In the genomic region with DNA sequence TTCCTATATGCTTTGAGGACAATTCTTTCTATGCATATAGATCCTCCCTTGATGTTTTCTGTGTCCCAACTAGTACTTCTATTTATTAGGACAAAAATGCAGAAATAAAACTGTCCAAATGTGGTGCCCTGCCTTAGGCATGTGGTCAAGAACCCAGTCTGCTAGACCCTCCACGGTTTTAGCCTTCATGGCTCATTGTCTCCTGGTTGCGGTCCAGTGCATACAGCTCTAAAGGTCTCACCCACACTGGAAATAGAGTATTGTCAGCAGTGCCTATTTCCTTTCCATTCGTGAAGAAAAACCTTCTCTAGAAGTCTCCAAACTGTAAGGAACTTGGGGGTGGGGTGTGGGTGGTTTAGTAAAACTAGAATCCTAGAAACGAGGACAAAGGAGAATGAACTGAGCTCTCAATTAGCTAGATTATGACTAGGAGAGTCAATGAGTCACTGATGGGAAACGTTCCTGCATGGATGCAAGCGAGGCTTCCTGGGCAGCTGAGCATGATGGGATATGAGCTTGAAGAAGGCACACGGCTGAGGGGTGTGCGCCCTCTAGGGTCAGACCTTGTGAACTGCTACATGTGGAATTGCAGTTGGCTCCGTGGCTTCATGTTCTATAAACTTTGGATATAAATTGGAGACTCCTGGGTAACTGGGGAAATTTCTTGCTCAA, we compare ENCODE assay signal across 8 mouse cellular contexts. TPM values are rescaled to one million over a fixed set of nuclear protein-coding genes. Genes with fewer than 3 reads are reported as not detected.
DNase-seq lines count a peak whose midpoint lies in the region; ATAC-seq and TF ChIP-seq lines count a peak whose summit lies in the region.

No protein-coding gene starts in this region.

- H3K27ac ChIP-seq in forebrain, embryonic 11.5 days (ENCODE audit: low read depth, low read length), result no peak overlapping the region
- H3K27ac ChIP-seq in forebrain, embryonic 16.5 days (ENCODE audit: low read length), result no peak overlapping the region
- H3K27ac ChIP-seq in heart, postnatal 0 days (ENCODE audit: low read depth), result no peak overlapping the region

- H3K4me3 ChIP-seq in forebrain, embryonic 11.5 days (ENCODE audit: low read depth, low read length), result no peak overlapping the region
- H3K4me3 ChIP-seq in forebrain, embryonic 16.5 days (replicated peaks; ENCODE audit: low read length), result no peak overlapping the region
- H3K4me3 ChIP-seq in heart, postnatal 0 days (ENCODE audit: low read depth, low read length), result no peak overlapping the region

- peak; percentile 65 for TF ChIP-seq CTCF in heart, postnatal 0 days (IDR thresholded peaks at IDR 0.05; ENCODE audit: low read depth)

- H3K4me1 ChIP-seq in forebrain, embryonic 11.5 days (replicated peaks; ENCODE audit: control insufficient read depth, insufficient read depth, low read length), result peaks cover 10% of the 10 kb centered on the region; the same call in 1 of the 2 replicates
- H3K4me1 ChIP-seq in forebrain, embryonic 16.5 days (replicated peaks; ENCODE audit: control insufficient read depth, insufficient read depth, low read length), result peaks cover 13% of the 10 kb centered on the region
- no peaks in the 10 kb centered on the region for H3K4me1 ChIP-seq in heart, postnatal 0 days (ENCODE audit: control insufficient read depth, insufficient read depth)

- ATAC-seq in forebrain, embryonic 11.5 days (replicated peaks; ENCODE audit: low FRiP score), result no peak
- no peak; the same call in 1 of the 2 replicates for ATAC-seq in forebrain, embryonic 16.5 days
- peak; percentile 31; the same call in 1 of the 2 replicates for ATAC-seq in heart, postnatal 0 days (ENCODE audit: insufficient read depth, low read depth)

- 41% methylated on average over 9 of the region's 9 CpGs for WGBS in forebrain, embryonic 11.5 days
- WGBS in forebrain, embryonic 16.5 days, result 43% methylated on average over 9 of the region's 9 CpGs
- 34% methylated on average over 9 of the region's 9 CpGs for WGBS in heart, postnatal 0 days

- no peak overlapping the region for H3K9ac ChIP-seq in forebrain, embryonic 11.5 days (ENCODE audit: low read length)
- H3K9ac ChIP-seq in forebrain, embryonic 16.5 days (replicated peaks; ENCODE audit: low read depth, low read length), result no peak overlapping the region
- no peak overlapping the region for H3K9ac ChIP-seq in heart, postnatal 0 days (replicated peaks; ENCODE audit: low read depth, low read length)

- DNase-seq in forebrain, embryonic 11.5 days (ENCODE audit: low spot score), result peak; percentile 74
- DNase-seq in T-cell, adult 2 months (ENCODE audit: low spot score), result peak; percentile 15
- peak; percentile 12 to 15 for DNase-seq in cerebellum, postnatal 36 days
- peak; percentile 62 for DNase-seq in heart, postnatal 0 days (ENCODE audit: low spot score)
- peak; percentile 57 to 65 for DNase-seq in layer of hippocampus, adult 8-10 months (ENCODE audit: low spot score in 2 of 2)
- peak; percentile 69 for DNase-seq in lung, postnatal 10 days
- DNase-seq in right cerebral cortex, postnatal 10 days (ENCODE audit: low spot score in 2 of 2), result peak; percentile 75 to 82

- H3K4me2 ChIP-seq in forebrain, embryonic 11.5 days (ENCODE audit: low read depth, low read length, severe bottlenecking), result no peak overlapping the region
- no peak overlapping the region for H3K4me2 ChIP-seq in forebrain, embryonic 16.5 days (ENCODE audit: low read length)
- H3K4me2 ChIP-seq in heart, postnatal 0 days (ENCODE audit: low read depth, low read length), result no peak overlapping the region

- peaks cover 5% of the 10 kb centered on the region; the same call in 1 of the 2 replicates for H3K36me3 ChIP-seq in forebrain, embryonic 11.5 days (ENCODE audit: control insufficient read depth, insufficient read depth, low read length)
- H3K36me3 ChIP-seq in forebrain, embryonic 16.5 days (ENCODE audit: control insufficient read depth, insufficient read depth), result peaks cover 2% of the 10 kb centered on the region; the same call in 1 of the 2 replicates
- H3K36me3 ChIP-seq in heart, postnatal 0 days (replicated peaks; ENCODE audit: control insufficient read depth, insufficient read depth, low read length), result peaks cover 17% of the 10 kb centered on the region

- H3K9me3 ChIP-seq in forebrain, embryonic 11.5 days (ENCODE audit: control insufficient read depth, low read length), result no peaks in the 10 kb centered on the region
- H3K9me3 ChIP-seq in forebrain, embryonic 16.5 days (ENCODE audit: control insufficient read depth, low read length), result 0 out of 2 replicates have a peak, but pooled peaks cover 2% of the 10 kb centered on the region
- no peaks in the 10 kb centered on the region for H3K9me3 ChIP-seq in heart, postnatal 0 days (replicated peaks; ENCODE audit: control insufficient read depth, low read length)

- H3K27me3 ChIP-seq in forebrain, embryonic 11.5 days (ENCODE audit: control insufficient read depth, insufficient read depth, low read length), result no peaks in the 10 kb centered on the region
- H3K27me3 ChIP-seq in forebrain, embryonic 16.5 days (replicated peaks; ENCODE audit: control insufficient read depth, insufficient read depth, low read length), result no peaks in the 10 kb centered on the region
- H3K27me3 ChIP-seq in heart, postnatal 0 days (ENCODE audit: control insufficient read depth, insufficient read depth, low read length), result no peaks in the 10 kb centered on the region

- no peak for TF ChIP-seq EP300 in heart, postnatal 0 days (IDR thresholded peaks at IDR 0.05; ENCODE audit: low read depth)

RNA-seq across cellular contexts. Expression of gene Cfap44, which starts 2.6 kb away (rescaled TPM):
- polyA plus RNA-seq in forebrain, embryonic 11.5 days (2014; fragmentation: Nextera tagmentation; extraction: Ambion mirVana), result 1.5 and 1.9 TPM in 2 replicates
- 1.9 and 2.9 TPM in 2 replicates for polyA plus RNA-seq in forebrain, embryonic 16.5 days (2015; fragmentation: Nextera tagmentation; extraction: Ambion mirVana)
- not detected in 2 replicates for total RNA-seq in heart, postnatal 0 days (2014; rRNA removed; ENCODE audit: low replicate concordance)
- 0.37 TPM in 1 of 2 replicates, not detected in the other for polyA plus RNA-seq in heart, postnatal 0 days (2015; fragmentation: Nextera tagmentation; extraction: Ambion mirVana)
- 10 to 100 TPM; 11.5 to 18.0 (median 17.3) TPM for total RNA-seq in layer of hippocampus, adult 8-10 months (2022)

RNA-seq across cellular contexts. Expression of gene Spice1, which starts 45.1 kb away (rescaled TPM):
- polyA plus RNA-seq in forebrain, embryonic 11.5 days (2014; fragmentation: Nextera tagmentation; extraction: Ambion mirVana), result 42.8 and 45.7 TPM in 2 replicates
- polyA plus RNA-seq in forebrain, embryonic 16.5 days (2015; fragmentation: Nextera tagmentation; extraction: Ambion mirVana), result 19.8 and 25.2 TPM in 2 replicates
- 8.4 and 13.5 TPM in 2 replicates for total RNA-seq in heart, postnatal 0 days (2014; rRNA removed; ENCODE audit: low replicate concordance)
- polyA plus RNA-seq in heart, postnatal 0 days (2015; fragmentation: Nextera tagmentation; extraction: Ambion mirVana), result 6.0 and 8.5 TPM in 2 replicates
- 10 to 100 TPM; 16.3 to 19.5 (median 17.9) TPM for total RNA-seq in layer of hippocampus, adult 8-10 months (2022)

RNA-seq across cellular contexts. Expression of gene Sidt1, which starts 59.0 kb away (rescaled TPM):
- polyA plus RNA-seq in forebrain, embryonic 11.5 days (2014; fragmentation: Nextera tagmentation; extraction: Ambion mirVana), result 0.13 TPM in 1 of 2 replicates, not detected in the other
- polyA plus RNA-seq in forebrain, embryonic 16.5 days (2015; fragmentation: Nextera tagmentation; extraction: Ambion mirVana), result 5.3 and 7.1 TPM in 2 replicates
- total RNA-seq in heart, postnatal 0 days (2014; rRNA removed; ENCODE audit: low replicate concordance), result 0.39 TPM in 1 of 2 replicates, not detected in the other
- 0.05 and 0.10 TPM in 2 replicates for polyA plus RNA-seq in heart, postnatal 0 days (2015; fragmentation: Nextera tagmentation; extraction: Ambion mirVana)
- 10 to 100 TPM; 32.8 to 43.9 (median 39.7) TPM for total RNA-seq in layer of hippocampus, adult 8-10 months (2022)

Comparison
In these comparisons a context has a peak if more than half of its experiments do, and no peak if none do; other contexts are left out.
1. DNase-seq: peak in every context shown above with its lines; median percentile 78 in right cerebral cortex, postnatal 10 days; 74 in forebrain, embryonic 11.5 days; 69 in lung, postnatal 10 days; 62 in heart, postnatal 0 days; 61 in layer of hippocampus, adult 8-10 months; 15 in T-cell, adult 2 months; 14 in cerebellum, postnatal 36 days.